Mouse (Mus musculus): Measurements from ENCODE around the gene Ube2f.

Gene Ube2f

DNA sequence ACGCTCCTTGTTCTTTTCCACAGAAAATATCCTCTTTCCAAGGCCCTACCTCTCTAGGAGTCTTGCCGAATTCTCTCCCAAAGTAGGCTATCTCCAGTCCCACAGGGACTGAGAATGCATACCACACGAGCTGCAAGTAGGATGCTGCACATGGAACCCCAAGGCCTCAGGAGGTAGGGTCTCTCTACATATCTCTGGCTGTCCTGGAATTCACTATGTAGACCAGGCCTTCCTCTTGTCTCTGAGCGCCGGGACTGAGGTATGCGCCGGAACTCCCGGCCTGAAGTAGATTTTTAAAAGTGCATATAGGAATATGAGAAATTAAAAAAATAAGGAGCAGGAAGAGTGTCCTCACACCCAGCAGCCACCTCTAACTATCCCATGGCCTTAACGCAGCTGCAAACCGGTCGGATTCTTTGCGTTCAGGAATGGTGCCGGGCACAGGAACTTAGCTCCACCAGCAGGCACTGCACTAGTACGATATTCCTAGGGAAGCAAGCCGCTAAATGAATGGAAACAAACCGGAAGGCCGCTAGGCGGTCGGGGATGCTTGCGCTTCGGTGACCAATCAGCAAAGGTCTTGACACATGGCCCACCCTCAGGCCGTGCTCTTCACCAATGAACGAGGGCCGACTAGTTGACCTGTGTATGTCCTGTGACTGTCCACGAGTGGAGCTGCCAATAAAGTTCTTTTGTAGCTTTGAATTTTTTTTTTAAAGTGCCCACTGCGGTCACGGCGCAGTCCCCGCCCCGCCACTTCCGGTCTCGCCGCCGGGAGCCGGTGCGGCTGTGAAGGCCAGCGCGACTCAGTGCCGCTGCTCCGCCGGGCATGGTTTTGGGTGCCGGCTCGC, at the start of gene Ube2f:
Gene Ube2f (plus strand): TSS at position 741 of the 851 bp plus-strand sequence.
- peak; percentile 85 to 91 for DNase-seq (ENCODE audit: low spot score in 2 of 2)

DNA sequence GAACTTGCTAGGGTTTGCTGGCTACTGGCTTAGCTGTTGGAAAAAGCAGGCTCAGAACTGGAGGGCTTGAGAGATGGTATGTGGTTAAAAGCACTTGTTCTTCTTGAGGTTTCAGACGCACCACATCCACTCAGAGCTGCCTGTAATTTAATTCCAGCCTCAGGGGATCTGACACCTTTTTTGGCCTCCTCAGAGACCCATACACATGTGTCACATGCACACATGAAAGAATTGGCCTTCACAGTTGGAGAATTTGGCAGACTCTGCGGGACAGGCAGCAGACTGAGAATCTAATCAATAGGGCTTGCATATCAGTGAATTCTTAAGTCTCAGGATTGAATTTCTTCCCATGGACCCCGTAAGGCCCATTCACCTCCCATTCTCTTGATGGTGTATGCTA, 49.0 kb upstream of the Ube2f start:
- no peak for DNase-seq (ENCODE audit: low spot score in 2 of 2)

DNA sequence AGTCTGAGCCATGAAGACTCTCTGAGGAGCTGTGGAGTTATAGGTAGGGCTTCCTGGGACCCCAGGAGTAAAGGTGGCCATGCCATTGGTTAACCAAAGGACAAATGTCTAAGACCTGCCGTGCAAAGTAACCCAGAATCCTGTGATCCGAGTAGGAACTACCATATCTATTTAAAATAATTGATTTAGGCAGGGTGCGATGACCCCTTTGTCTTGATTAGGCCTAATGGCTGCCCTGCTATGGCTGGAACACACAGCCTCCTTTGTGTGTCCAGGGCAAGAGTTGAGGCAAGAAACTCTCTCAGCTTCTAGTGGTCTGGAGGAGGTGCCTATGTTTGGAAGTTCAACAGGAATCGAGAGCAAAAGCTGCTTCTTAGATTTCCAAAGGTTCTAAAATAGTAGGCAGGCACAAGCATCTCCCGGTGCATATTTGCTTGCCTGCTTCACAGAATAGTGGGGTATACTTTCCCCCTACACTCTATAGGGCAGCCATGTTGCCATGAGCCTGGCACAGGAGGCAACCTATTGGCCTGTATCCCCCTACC, 45.8 kb upstream of the Ube2f start:
- no peak for DNase-seq (ENCODE audit: low spot score in 2 of 2)

DNA sequence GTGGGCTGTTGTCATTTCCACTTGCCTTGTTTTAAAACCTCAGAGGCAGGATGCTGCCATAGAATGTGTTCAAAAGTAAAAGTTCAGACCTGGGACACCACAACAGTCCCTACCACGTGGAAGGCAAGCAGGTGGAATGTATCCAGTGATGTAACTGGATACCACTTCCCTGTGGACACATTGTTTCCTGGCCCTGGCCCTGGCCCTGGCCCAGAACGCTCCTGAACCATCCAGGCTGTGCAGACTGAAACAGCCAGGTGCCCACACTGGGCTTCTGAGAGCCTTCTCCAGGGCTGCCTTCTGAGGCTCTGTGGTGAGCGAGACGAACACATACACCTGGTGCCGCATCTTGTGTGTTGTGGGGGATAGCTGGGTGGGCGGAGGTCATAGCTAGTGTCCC, 44.5 kb upstream of the Ube2f start:
- DNase-seq (ENCODE audit: low spot score in 2 of 2): no peak

DNA sequence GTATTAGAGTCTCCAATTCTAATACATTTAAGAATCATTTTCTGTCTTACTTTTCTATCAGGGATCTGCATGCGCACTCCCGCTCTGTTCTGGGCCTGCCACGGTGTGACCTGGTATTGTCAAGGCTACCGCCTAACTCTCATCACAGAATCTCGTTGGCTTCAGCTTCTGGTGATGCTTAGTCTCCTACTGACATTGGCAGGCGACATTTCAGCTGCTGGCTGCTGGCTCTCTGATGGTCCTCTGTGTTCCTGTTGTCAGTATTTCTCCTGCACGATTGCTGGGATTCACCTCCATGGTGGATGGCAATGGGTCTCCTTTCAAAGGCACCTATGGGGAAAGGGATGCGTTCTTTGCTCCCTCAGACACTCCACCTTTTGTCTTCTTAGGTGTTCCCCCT, 43.8 kb upstream of the Ube2f start:
- DNase-seq (ENCODE audit: low spot score in 2 of 2): no peak

DNA sequence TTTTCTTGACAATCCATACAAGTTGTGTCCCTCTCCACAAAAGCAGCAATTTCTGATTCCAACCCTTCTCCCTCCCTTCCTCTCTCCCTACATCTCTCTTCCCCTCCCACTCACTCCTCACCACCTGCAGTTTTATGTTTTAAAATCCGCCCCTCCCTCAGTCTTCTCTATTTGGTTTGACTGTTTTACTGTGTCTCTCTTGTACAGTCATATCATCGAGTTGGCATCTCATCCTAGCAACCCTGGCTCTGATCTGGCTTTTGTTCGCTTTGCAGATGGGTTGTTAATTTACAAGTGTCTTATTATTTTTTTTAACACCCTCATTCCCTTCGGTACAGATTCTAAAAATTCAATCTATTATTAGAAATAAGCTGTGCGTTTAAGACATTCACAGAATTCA, 43.2 kb upstream of the Ube2f start:
- no peak for DNase-seq (ENCODE audit: low spot score in 2 of 2)

DNA sequence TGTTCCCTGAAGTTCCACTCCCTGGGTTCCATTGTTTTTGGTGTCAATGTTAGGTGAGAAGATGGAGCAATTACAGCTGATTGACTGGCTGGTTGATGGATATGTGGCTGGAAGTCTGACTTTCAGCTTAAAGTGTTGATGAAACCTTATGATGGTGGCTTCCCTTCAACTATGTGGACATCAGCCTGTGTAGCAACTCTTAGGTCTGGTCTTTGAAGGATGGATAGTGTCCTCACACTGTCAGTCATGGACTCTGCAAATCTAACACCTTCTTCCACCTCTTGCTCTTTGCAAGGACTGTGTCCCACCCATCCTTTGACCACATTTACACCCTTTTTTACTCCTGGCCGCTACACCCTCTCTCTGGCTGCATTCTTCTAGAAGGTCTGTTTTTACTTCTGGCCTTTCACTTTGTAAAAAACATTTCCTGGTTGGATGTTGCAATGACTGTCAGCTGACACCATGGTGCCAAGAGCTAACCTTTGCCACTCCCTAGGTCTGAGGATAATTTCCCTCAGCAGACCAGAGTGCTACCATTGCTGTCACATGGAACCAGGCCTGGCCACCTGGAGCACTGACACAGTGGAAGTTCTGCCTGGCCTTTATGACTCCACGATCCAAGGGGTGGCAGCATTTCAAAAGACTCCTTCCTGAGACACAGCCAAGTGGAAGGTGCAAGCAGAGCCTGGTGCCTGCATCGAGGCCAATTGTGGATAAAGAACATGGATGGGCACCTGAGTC, 42.6 kb upstream of the Ube2f start:
- DNase-seq (ENCODE audit: low spot score in 2 of 2): no peak

DNA sequence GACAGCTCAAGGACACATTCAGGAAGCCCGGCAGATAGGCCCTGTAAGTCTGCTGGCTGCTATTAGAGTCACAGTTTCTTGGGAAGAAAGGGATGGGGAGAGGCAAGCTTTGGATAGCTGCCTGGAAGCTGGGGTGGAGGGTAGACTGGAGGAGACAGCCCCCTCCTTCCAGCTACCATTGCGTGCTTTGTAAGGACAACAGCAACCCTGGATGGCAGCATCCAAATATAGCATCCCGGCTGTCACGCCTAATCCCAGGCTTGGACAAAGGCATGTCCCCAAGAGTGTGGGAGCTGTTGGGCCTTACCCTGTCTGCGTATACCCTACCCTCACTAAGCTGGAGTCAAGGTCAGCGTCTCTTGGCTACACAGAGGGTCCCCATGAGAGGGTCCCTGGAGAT, 40.8 kb upstream of the Ube2f start:
- no peak for DNase-seq (ENCODE audit: low spot score in 2 of 2)

DNA sequence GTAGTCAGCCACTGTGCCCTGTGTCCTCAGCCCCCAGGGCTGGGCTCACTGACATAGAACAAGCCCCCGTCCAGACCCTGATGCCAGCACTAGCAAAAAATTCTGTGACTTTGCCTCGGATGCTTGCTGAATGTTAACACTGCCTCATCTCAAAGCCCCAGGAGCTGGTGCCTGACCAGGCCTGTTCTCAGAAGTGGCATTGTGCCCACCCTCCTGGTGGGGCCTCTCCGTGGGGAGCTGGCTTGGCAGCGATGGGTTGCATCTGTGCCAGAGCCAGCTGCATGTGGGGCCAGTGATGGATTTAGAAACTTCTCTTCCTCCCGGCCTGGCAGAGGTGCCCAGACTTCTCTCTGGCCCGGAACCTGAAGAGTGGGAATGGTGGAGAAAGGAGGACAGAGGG, 40.3 kb upstream of the Ube2f start:
- DNase-seq (ENCODE audit: low spot score in 2 of 2): no peak

DNA sequence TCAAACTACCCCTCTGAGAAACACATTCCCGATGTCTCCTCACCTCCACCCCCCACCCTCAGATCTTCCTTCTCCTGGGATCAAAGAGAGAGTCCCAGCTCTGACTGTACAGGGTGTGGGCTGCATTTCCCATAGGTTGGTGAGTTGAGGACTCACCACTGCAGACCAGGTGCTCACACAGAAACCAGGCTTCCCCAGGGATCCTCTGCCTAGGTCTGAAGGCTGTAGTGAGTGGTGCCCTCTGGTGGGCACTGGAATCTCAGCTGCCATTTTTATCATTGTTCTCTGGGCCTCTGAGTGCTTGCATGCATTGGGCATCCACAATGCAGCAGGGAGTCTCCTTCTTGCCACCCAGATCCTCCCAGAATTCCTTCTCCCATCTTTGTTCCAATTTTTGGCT, 39.0 kb upstream of the Ube2f start:
- DNase-seq (ENCODE audit: low spot score in 2 of 2): peak in 1 of 2 experiments; percentile 75

DNA sequence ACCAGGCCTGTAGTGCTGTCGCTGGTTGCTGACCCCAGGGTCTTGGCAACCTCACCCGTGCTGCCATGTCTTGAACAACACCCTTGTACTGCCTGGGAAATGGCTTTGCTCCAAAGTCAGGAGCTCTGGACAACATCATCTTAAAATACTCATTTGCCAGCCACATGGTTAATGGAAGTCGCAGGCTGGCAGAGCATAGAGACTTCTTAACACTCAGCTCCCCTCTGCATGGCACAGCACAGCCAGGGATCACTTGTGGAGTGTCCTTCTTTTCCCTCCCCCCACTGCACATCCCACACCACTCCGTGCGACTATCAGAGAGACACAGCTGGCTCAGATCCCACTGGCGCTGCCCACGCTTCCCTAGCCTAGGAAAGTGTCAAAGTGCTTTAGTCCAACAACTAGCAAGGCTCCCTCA, 38.5 kb upstream of the Ube2f start:
- no peak for DNase-seq (ENCODE audit: low spot score in 2 of 2)

DNA sequence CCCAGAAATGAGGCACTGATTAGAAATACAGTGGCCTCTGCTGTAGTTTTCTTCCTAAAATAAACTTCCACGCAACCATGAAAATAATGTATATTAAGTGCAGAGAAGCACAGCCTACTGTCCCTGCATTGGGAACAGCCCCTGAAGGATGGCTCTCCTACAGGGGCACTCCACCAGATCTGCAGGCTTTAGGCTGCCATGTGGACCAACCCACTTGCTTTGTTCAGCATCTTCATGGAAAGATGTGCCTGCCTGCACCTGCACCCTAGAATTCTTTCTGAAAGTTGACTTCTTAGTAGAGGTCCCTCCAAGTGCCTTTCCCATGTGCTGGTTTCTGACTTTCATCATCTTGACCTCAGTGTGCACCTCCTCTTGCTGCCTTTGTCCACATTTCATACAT, 34.8 kb upstream of the Ube2f start:
- DNase-seq (ENCODE audit: low spot score in 2 of 2): no peak

DNA sequence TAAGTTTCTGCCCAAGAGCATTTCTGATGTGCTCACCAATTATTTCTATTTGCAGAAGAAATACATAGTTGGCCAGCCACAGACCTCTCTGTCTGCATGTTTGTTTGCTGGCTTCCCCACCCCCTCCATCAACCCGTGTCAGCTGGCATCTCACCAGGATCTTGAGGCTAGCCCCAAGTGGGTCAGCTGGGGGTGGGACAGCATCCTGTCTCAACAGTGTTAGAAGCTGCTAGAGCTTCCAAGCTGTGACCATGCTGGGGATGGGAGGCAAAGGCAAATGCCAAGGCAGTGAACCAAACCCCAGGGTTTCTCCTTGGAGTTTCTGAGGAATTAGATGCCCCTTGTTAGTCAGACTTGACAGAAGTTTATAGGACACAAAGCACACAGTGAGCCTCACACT, 34.1 kb upstream of the Ube2f start:
- DNase-seq (ENCODE audit: low spot score in 2 of 2): no peak

DNA sequence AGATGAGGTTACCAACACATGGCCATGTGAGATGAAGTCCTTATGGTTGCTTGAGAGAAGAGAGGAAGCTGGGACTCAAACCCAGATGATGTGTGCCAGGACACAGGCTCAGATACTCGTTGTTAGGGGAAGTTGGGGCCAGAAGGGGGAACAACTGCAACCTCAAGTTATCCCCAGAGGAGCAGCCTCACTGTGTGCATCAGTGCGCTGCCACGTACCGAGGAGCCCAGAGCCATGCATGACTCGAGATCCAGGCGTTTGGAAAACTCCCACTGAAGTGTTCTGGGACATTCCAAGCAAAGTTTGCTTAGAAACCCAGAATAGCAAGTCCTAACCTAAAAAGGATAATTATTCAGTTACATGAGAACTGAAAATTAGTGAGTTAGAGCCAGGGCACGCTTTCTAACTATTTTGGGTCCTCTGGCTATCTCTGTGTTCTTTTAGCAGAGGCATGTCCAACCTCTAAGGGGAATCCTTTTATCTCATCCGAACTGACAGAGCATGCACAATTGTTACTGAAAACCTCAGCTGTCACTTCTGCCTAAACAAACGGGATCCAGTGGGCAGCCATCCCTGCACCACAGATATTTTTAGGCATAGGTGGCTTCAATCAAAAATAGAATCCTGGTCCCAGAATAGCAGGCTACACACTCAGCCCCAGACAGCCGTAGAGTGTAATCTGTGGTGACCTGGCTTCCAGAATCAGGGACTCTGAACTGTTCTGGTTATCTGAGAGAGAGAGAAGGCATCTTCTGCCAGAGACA, 33.4 kb upstream of the Ube2f start:
- DNase-seq (ENCODE audit: low spot score in 2 of 2): peak in 1 of 2 experiments; percentile 66

DNA sequence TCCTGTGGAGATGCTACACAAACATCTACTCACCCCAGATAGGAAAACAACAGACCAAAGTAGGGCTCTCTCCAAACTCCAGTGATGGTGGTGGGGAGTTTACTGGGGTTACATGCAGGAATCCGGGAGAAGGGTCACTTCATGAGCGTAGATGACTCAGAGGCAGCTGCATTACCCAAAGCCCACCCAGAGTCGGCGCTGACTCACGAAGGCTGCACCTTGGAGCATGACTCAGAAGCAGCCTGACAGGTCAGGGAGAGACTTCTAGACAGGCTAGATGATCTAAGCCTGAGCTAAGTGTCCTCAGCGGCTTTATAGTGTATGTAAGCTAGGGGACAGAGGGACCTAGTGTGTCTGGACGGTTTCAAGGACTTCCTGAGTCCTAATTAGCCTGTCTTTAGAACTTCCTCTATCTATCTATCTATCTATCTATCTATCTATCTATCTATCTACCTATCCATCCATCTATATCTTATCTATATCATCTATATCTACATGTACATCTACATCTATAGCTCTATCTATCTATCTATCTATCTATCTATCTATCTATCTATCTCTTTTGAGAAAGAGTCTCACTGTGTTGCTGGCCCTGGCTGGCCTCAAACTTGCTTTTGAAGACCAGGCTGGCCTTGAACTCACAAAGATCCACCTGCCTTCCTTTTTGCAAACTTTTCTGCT, 30.3 kb upstream of the Ube2f start:
- no peak for DNase-seq (ENCODE audit: low spot score in 2 of 2)

DNA sequence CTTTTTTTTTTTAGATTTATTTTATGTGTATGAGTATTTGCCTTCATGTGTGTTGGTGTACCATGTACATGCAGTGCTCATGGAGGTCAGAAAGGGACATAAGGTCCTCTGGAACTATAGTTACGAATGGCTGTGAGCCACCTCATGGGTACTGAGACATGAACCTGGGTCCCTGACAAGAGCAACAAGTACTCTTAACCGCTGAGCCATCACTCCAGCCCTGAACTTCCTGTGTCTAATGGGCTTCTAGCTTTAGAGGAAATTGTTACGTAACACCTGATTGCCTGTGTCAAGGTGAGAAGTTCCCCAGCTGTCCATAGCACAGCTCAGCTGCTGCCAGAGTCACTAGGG, 29.8 kb upstream of the Ube2f start:
- DNase-seq (ENCODE audit: low spot score in 2 of 2): no peak

DNA sequence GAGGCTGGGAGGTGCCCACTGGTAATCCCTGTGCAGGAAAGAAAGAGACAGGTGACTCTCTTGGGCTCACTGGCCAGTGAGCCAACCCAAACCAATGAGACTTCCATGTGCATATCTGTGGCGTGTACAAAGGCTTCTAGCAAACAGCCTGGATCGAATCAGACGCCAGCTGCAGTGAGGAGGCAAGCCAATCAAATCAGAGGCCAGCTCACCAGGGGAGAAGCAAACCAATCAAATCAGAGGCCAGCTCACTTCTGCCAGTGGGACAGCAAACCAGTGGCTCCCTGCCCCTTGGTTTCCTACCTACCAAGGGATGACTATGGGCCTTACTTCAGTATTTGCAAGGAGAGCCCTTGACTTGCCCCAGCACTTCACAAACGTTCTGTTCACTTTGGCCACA, 23.5 kb upstream of the Ube2f start:
- no peak for DNase-seq (ENCODE audit: low spot score in 2 of 2)

DNA sequence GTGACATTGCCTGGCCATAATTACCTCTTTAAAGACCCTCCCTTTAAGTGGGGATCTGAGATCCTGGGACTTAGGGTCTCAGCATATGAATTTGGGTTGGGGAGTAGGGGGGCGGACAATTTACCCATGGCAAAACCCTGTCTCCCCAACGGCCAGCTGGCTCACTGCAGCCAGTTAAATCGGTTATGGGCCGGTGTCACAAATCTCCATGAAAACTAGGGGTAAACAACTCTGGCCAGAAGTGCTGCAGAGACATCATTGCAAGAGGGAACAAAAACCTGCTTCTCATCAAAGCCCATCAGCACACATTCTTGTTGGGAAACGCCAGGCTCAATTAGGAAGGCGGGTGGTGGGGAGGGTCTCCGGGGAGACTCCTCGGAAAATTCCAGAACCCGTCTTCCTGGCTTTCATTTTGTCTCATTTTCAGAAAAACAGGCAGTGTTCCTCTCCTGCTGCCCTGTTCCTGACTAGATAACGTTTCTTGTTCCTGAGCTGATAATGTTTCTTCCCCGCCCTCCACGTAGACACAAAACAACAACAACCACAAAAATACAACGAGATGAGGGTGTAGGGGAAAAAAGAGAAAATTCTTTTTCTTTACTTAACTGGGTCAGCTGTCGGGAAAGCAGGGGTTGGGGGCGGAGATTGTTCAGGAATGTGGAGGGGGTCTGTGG, 22.6 kb upstream of the Ube2f start:
- no peak for DNase-seq (ENCODE audit: low spot score in 2 of 2)

DNA sequence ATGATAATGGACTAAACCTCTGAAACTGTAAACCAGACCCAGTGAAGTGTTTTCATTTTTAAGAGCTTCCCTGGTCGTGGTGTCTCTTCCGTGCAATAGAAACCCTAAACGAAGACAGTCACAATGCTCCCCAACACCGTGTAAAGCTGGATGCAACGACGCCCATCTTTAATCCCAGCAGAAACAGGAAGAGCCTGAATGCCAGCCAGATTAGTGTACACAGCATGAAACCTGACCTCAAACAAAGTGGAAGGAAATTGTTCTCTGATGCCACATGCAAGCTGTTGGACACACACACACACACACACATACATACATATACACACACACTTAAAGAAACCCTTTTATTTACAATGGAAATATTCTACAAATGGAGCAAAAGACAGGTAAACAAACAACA, 19.0 kb upstream of the Ube2f start:
- DNase-seq (ENCODE audit: low spot score in 2 of 2): no peak

DNA sequence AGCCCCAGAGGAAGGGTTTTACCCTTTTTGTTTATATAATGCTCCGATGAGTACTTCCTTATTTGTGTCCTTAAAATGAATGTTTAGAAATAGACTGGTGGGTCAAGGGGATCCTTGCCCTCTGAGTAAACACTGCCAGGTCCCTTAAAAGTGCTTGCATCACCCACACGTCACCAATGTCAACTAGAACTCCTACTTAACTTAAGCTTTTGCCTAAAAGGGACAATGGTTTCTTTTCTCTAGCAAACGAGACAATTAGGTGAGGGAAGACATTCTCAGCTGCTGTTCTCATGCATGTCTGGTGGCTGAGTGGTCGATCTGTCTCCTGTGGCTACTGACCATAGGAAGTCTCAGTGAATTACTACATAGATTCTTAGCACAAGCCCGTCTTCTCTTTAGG, 18.2 kb upstream of the Ube2f start:
- DNase-seq (ENCODE audit: low spot score in 2 of 2): no peak

DNA sequence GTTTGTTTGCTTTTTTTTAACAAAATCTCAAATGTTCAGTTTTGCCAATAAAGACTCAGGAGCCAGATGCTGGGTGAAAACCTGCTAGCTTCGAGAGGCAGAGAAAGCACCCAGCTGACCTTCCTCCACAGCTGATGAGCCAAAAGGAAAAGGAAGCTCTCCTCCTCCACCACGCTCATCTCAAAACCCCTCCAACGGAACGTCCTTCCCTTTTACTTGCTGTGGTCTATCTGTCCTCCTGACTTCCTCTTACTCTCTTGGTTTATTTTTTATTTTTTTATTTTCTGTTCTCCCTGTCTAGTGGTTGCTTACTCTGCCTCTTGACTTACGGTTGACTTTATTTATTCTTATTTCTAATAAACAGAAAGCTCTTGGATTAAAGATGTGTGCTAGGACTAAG, 14.7 kb upstream of the Ube2f start:
- DNase-seq (ENCODE audit: low spot score in 2 of 2): no peak
